8 mouse cellular contexts compared by ENCODE assay signal in genomic region chr15:86173136-86173985, GRCm38 (mm10). TPM values are rescaled to one million over a fixed set of nuclear protein-coding genes. Genes with fewer than 3 reads are reported as not detected.
DNase-seq lines count a peak whose midpoint lies in the region; ATAC-seq and TF ChIP-seq lines count a peak whose summit lies in the region.

No protein-coding gene starts in this region.

- H3K4me1 ChIP-seq in embryonic facial prominence, embryonic 12.5 days, result peaks cover 43% of the 10 kb centered on the region
- H3K4me1 ChIP-seq in stomach, embryonic 16.5 days (ENCODE audit: control insufficient read depth, insufficient read depth, low read length), result peaks cover 17% of the 10 kb centered on the region

- no peaks in the 10 kb centered on the region for H3K27me3 ChIP-seq in embryonic facial prominence, embryonic 12.5 days
- no peaks in the 10 kb centered on the region for H3K27me3 ChIP-seq in stomach, embryonic 16.5 days (ENCODE audit: control insufficient read depth, insufficient read depth, low read length)

- 23% methylated on average over 16 of the region's 16 CpGs for WGBS in embryonic facial prominence, embryonic 12.5 days
- 37% methylated on average over 16 of the region's 16 CpGs for WGBS in stomach, embryonic 16.5 days

- TF ChIP-seq CTCF in layer of hippocampus, adult 2 months (conservative IDR thresholded peaks at IDR 0.05), result no peak

- no peaks in the 10 kb centered on the region for H3K9me3 ChIP-seq in embryonic facial prominence, embryonic 12.5 days
- H3K9me3 ChIP-seq in stomach, embryonic 16.5 days (replicated peaks; ENCODE audit: control insufficient read depth, low read length), result no peaks in the 10 kb centered on the region

- no peak for DNase-seq in layer of hippocampus, adult 2 months (ENCODE audit: low spot score in 2 of 2)
- no peak for DNase-seq in layer of hippocampus, adult 8-10 months (ENCODE audit: low spot score in 2 of 2)
- peak; percentile 60 to 68 for DNase-seq in kidney, postnatal 25 days
- no peak for DNase-seq in left cerebral cortex, adult 18-20 months (ENCODE audit: low spot score in 2 of 2)
- no peak for DNase-seq in cerebellum, adult 11 months
- DNase-seq in gastrocnemius, postnatal 10 days, result no peak

- no peak for ATAC-seq in embryonic facial prominence, embryonic 12.5 days (ENCODE audit: insufficient number of reproducible peaks, insufficient read depth, low FRiP score, low TSS enrichment)
- no peak for ATAC-seq in stomach, embryonic 16.5 days (ENCODE audit: insufficient read depth, low FRiP score)

- H3K27ac ChIP-seq in layer of hippocampus, adult 2 months, result peak overlapping the region; percentile 52; the same call in 1 of the 2 replicates
- H3K27ac ChIP-seq in embryonic facial prominence, embryonic 12.5 days, result 0 out of 2 replicates have a peak overlapping the region, but pooled peaks have one; percentile 30
- H3K27ac ChIP-seq in stomach, embryonic 16.5 days (ENCODE audit: low read length), result no peak overlapping the region

- H3K4me3 ChIP-seq in layer of hippocampus, adult 2 months, result no peak overlapping the region
- H3K4me3 ChIP-seq in embryonic facial prominence, embryonic 12.5 days, result no peak overlapping the region
- H3K4me3 ChIP-seq in stomach, embryonic 16.5 days (replicated peaks; ENCODE audit: low read length), result no peak overlapping the region

- no peak overlapping the region for H3K9ac ChIP-seq in embryonic facial prominence, embryonic 12.5 days
- 0 out of 2 replicates have a peak overlapping the region, but pooled peaks have one; percentile 19 for H3K9ac ChIP-seq in stomach, embryonic 16.5 days (ENCODE audit: low read length)

- H3K36me3 ChIP-seq in embryonic facial prominence, embryonic 12.5 days, result no peaks in the 10 kb centered on the region
- no peaks in the 10 kb centered on the region for H3K36me3 ChIP-seq in stomach, embryonic 16.5 days (ENCODE audit: control insufficient read depth, insufficient read depth, low read length)

- no peak overlapping the region for H3K4me2 ChIP-seq in embryonic facial prominence, embryonic 12.5 days (replicated peaks)
- no peak overlapping the region for H3K4me2 ChIP-seq in stomach, embryonic 16.5 days (ENCODE audit: low read depth, low read length)

RNA-seq across cellular contexts. Expression of gene Cerk, which starts 12.6 kb away (rescaled TPM):
- total RNA-seq in layer of hippocampus, adult 2 months (2021), result 10 to 100 TPM; 41.6 to 43.0 TPM
- total RNA-seq in layer of hippocampus, adult 8-10 months (2022), result 10 to 100 TPM; 51.0 to 55.5 (median 52.0) TPM
- 20.5 and 22.8 TPM in 2 replicates for polyA plus RNA-seq in embryonic facial prominence, embryonic 12.5 days (2016; fragmentation: Nextera tagmentation; extraction: Ambion mirVana)
- polyA plus RNA-seq in stomach, embryonic 16.5 days (2015; fragmentation: Nextera tagmentation; extraction: Ambion mirVana), result 11.4 TPM in 2 replicates
- total RNA-seq in left cerebral cortex, adult 18-20 months (2021), result 10 to 100 TPM; 57.3 to 58.8 TPM
- 1 to 10 TPM; 8.0 to 9.5 TPM for total RNA-seq in gastrocnemius, postnatal 10 days (2021)

RNA-seq across cellular contexts. Expression of gene Tbc1d22a, which starts 40.9 kb away (rescaled TPM):
- total RNA-seq in layer of hippocampus, adult 2 months (2021), result 10 to 100 TPM; 33.2 to 34.7 TPM
- total RNA-seq in layer of hippocampus, adult 8-10 months (2022), result 10 to 100 TPM; 28.8 to 37.3 (median 34.8) TPM
- polyA plus RNA-seq in embryonic facial prominence, embryonic 12.5 days (2016; fragmentation: Nextera tagmentation; extraction: Ambion mirVana), result 11.7 and 13.0 TPM in 2 replicates
- 11.4 and 12.0 TPM in 2 replicates for polyA plus RNA-seq in stomach, embryonic 16.5 days (2015; fragmentation: Nextera tagmentation; extraction: Ambion mirVana)
- 10 to 100 TPM; 34.4 to 35.0 TPM for total RNA-seq in left cerebral cortex, adult 18-20 months (2021)
- 10 to 100 TPM; 12.2 to 15.3 TPM for total RNA-seq in gastrocnemius, postnatal 10 days (2021)

Comparison
In these comparisons a context has a peak if more than half of its experiments do, and no peak if none do; other contexts are left out.
1. DNase-seq: peak in kidney, postnatal 25 days (2 of 2); none in layer of hippocampus, adult 2 months (0 of 2), layer of hippocampus, adult 8-10 months (0 of 2), left cerebral cortex, adult 18-20 months (0 of 2), cerebellum, adult 11 months (single experiment) and gastrocnemius, postnatal 10 days (single experiment).
2. RNA of gene Cerk, which starts 12.6 kb away (total RNA-seq): 57.3 to 58.8 TPM in left cerebral cortex, adult 18-20 months, 51.0 to 55.5 TPM in layer of hippocampus, adult 8-10 months and 41.6 to 43.0 TPM in layer of hippocampus, adult 2 months; 8.0 to 9.5 TPM in gastrocnemius, postnatal 10 days; every median in the first group is over 4 times any median in the second.